Mouse (Mus musculus) liver, postnatal 0 days (tissue): Measurements from ENCODE around the gene Wnt7a. TPM values are rescaled to one million over a fixed set of nuclear protein-coding genes. Genes with fewer than 3 reads are reported as not detected.

Source experiments
- ATAC-seq: fragments of 200-750 bp; cut with Nextera tagmentation; 2 replicates; pipeline ENCODE4 v1.8.0; 2017; ENCODE audit warnings: mild to moderate bottlenecking, moderate library complexity
- DNase-seq: peaks from one replicate; pipeline ENCODE4 v3.0.0-alpha.2; 2016
- H3K27ac ChIP-seq: fragments of 300-500 bp; sonication (generic); 2 replicates; pipeline ENCODE4 v1.5.1; 2014; ENCODE audit warnings: antibody characterized with exemption, moderate library complexity, mild to moderate bottlenecking, low read depth
- H3K27me3 ChIP-seq: fragments of 300-500 bp; sonication (generic); 2 replicates; pipeline ENCODE4 v1.6.1; 2014; ENCODE audit warnings: low read length, control low read depth, mixed read lengths; ENCODE audit not compliant: insufficient read depth
- H3K36me3 ChIP-seq: fragments of 300-500 bp; sonication (generic); replicated peaks from 2 replicates; pipeline ENCODE4 v1.6.1; 2014; ENCODE audit warnings: mild to moderate bottlenecking, control low read depth, low read length, moderate library complexity, mixed read lengths; ENCODE audit not compliant: insufficient read depth
- H3K4me1 ChIP-seq: fragments of 300-500 bp; sonication (generic); 2 replicates; pipeline ENCODE4 v1.6.1; 2014; ENCODE audit warnings: antibody characterized with exemption, mild to moderate bottlenecking, control low read depth; ENCODE audit not compliant: insufficient read depth
- H3K4me2 ChIP-seq: fragments of 300-500 bp; sonication (generic); 2 replicates; pipeline ENCODE4 v1.6.1; 2014; ENCODE audit warnings: low read depth, mild to moderate bottlenecking, low read length, moderate library complexity, mixed read lengths
- H3K4me3 ChIP-seq: fragments of 300-500 bp; sonication (generic); 2 replicates; pipeline ENCODE4 v1.5.1; 2014; ENCODE audit warnings: low read depth, low read length
- H3K9ac ChIP-seq: fragments of 300-500 bp; sonication (generic); replicated peaks from 2 replicates; pipeline ENCODE4 v1.6.1; 2014; ENCODE audit warnings: mild to moderate bottlenecking, moderate library complexity
- H3K9me3 ChIP-seq: fragments of 300-500 bp; sonication (generic); 2 replicates; pipeline ENCODE4 v1.6.1; 2016; ENCODE audit warnings: mild to moderate bottlenecking, control low read depth, low read length, mixed read lengths
- CTCF ChIP-seq: sonication (generic); IDR thresholded peaks from 2 replicates; pipeline ENCODE4 v1.5.1; 2016; ENCODE audit warnings: antibody characterized with exemption, low read depth
- EP300 ChIP-seq: IDR thresholded peaks from 2 replicates; pipeline ENCODE4 v1.6.1; 2016; ENCODE audit warnings: antibody characterized with exemption, low read depth, mild to moderate bottlenecking
- WGBS: fragments of 180-500 bp; shearing (Covaris S2); extraction: QIAGEN DNeasy Blood & Tissue Kit; methylation state at CpG from one replicate; pipeline ENCODE4 v1.1.7; 2014; ENCODE audit not compliant: insufficient replicate concordance; 5-methylcytosine and 5-hydroxymethylcytosine counted together
- polyA plus RNA-seq: library from polyadenylated mRNA; unstranded; fragments of >200 nt; fragmentation: Nextera tagmentation; extraction: Ambion mirVana; gene quantifications from 2 replicates; pipeline ENCODE4 v1.2.1, GENCODE M21; 2015

Gene Wnt7a
- polyA plus RNA-seq, 1 experiment from 2014 or later = 0.04 TPM

DNA sequence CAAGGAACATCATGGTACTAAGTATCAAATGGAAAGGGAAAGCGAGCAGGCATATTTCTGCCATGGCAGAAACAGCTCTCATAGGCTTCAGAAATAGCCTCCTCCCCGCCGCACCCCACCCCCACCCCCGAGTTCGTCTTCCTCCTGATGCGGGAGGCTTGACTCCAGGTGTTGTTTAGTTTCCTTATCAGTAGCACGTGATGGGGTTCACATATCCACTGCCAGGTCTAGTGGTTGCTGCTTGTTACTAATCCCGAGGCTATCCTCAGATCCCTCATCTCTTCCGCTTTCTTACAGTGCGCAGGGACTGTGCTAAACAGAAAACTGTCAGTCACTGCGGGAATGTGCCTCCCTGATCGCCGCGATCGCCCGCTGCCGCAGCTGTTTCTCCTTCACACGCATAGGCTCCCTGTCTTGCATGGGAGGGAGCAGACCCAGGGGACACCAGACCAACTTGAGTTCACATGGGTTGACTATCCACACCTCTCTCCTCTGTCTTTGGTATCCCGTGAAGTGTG lies 30.0 kb upstream of the Wnt7a start:
- peak overlapping the region; percentile 67 for H3K4me3 ChIP-seq
- WGBS = 2% methylated on average over 19 of the region's 19 CpGs
- no peak for TF ChIP-seq EP300
- TF ChIP-seq CTCF = no peak
- peaks cover 11% of the 10 kb centered on the region; the same call in 1 of the 2 replicates for H3K27me3 ChIP-seq
- peaks cover 4% of the 10 kb centered on the region for H3K4me1 ChIP-seq
- H3K4me2 ChIP-seq = peak overlapping the region; percentile 82
- peak; percentile 76 for ATAC-seq
- H3K36me3 ChIP-seq = no peaks in the 10 kb centered on the region
- no peak for DNase-seq
- H3K27ac ChIP-seq = peak overlapping the region; percentile 75
- peak overlapping the region; percentile 73 for H3K9ac ChIP-seq
- H3K9me3 ChIP-seq = no peaks in the 10 kb centered on the region

DNA sequence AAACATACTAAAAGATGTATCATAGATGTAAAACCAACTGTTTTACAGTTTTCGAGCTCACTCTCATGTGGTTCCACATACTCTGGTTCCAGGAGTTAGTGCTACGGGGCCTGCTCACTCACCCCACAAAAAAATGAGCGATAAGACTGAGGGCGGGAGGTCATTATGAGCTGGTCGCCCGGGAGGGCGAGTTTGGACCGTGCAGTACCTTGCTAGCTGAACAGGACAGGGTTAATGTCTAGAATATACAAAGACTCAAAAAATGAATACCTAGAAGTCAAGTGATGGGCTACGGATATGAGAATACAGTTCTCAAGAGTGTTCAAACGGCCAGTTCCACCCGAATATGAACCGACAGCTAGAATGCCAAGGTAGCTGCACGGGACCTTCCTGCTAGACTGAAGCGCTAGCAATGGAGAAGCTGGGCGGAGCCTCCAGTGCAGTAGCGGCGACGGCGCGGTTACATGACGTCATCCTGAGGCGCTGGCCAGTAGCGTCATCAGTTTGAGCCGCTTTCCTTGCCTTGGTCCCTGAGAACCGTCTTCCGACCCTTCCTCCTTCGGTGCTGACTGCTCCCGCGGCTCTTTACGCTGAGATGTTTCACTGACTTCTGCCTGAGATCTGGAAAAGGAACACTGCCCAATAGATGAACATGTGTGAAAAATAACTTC lies 29.4 kb upstream of the Wnt7a start:
- peak overlapping the region; percentile 67 for H3K4me3 ChIP-seq
- no peaks in the 10 kb centered on the region for H3K9me3 ChIP-seq
- no peaks in the 10 kb centered on the region for H3K36me3 ChIP-seq
- peak overlapping the region; percentile 75 for H3K27ac ChIP-seq
- no peak for TF ChIP-seq CTCF
- peak overlapping the region; percentile 73 for H3K9ac ChIP-seq
- peak overlapping the region; percentile 82 for H3K4me2 ChIP-seq
- WGBS = 3% methylated on average over 30 of the region's 30 CpGs
- ATAC-seq (peak; percentile 98), DNase-seq (peak; percentile 95)
- peaks cover 4% of the 10 kb centered on the region for H3K4me1 ChIP-seq
- H3K27me3 ChIP-seq = peaks cover 11% of the 10 kb centered on the region; the same call in 1 of the 2 replicates

DNA sequence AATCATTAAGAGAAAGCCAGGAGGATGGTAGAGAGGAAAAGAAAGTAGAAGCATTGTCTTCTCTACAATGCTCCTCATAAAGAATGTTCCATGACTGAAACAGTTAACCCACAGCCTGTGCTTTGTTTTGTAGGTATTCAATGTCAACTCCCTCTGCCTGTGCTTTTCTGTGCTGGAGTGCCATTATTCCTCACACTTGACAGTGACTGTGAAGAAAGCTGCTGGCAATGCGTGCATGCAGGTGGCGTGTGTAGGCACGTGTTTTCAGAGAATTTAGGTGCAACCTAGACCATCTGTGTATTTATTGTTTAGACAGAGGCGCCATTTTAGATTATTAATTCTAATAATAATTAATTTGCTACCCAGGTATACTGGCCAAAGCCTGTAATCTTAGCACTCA lies 13.0 kb upstream of the Wnt7a start:
- Histone ChIP-seq H3K27me3 (no peaks in the 10 kb centered on the region), H3K9me3 (no peaks in the 10 kb centered on the region), H3K4me1 (no peaks in the 10 kb centered on the region), H3K4me3 (no peak overlapping the region), H3K36me3 (no peaks in the 10 kb centered on the region), H3K9ac (no peak overlapping the region), H3K4me2 (no peak overlapping the region), H3K27ac (no peak overlapping the region)
- TF ChIP-seq EP300 = no peak
- TF ChIP-seq CTCF = no peak
- DNase-seq (no peak), ATAC-seq (no peak)
- 66% methylated on average over 4 of the region's 4 CpGs for WGBS

DNA sequence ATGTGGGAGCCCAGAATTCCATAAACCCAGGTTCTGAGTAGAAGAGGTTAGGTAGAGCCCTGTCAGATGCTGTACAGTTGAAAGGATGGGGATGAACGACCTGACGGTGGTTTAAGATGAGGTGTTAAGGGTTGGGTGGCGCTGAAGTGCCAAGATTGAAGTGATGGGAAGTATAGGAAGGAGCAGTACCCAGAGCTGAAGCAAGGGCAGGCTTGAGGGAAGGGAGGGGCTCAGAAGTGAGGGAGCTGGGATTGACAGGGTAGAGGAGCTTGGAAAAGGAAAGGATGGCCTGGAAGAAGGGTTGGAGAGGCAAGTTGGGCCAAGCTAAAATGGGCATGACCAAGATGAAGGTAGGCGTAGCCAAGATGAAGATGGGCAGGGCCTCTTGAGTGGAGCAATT lies 10.5 kb upstream of the Wnt7a start:
- Histone ChIP-seq H3K4me1 (no peaks in the 10 kb centered on the region), H3K4me3 (no peak overlapping the region), H3K36me3 (no peaks in the 10 kb centered on the region), H3K9me3 (no peaks in the 10 kb centered on the region), H3K27me3 (no peaks in the 10 kb centered on the region), H3K9ac (no peak overlapping the region), H3K4me2 (no peak overlapping the region), H3K27ac (no peak overlapping the region)
- TF ChIP-seq EP300 (no peak), CTCF (no peak)
- DNase-seq (no peak), ATAC-seq (no peak)
- WGBS = 60% methylated on average over 4 of the region's 4 CpGs

DNA sequence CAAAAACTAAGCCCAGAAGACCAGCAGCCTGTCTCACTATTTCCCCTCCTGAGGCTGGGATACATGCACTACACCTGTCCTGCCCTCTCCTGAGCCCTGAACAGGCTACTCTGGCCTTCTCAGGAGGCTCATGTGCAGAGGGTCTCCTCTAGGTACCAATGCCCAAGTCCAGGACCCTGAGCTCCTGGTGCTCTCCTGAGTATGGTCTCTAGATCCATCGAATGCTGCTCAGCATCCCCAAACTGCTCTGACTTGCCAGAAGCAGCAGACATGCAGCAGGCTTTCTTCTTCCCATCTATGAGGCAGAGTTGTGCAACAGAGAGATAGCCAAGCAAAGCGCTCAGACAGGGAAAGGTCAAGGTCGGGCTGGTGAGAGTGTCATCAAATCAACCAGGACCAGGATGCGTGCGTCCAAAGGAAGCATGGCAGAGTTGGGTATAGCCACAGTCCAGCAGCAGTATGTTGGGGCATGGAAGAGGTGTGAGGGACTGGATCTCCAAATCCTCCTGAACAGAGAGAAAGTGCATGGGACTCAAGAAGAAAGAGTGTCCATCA lies 6.2 kb upstream of the Wnt7a start:
- H3K4me1 ChIP-seq = no peaks in the 10 kb centered on the region
- no peak overlapping the region for H3K4me3 ChIP-seq
- ATAC-seq (no peak), DNase-seq (no peak)
- TF ChIP-seq CTCF (no peak), EP300 (no peak)
- H3K9me3 ChIP-seq = no peaks in the 10 kb centered on the region
- H3K4me2 ChIP-seq = no peak overlapping the region
- peaks cover 14% of the 10 kb centered on the region; the same call in 1 of the 2 replicates for H3K27me3 ChIP-seq
- no peak overlapping the region for H3K27ac ChIP-seq
- no peak overlapping the region for H3K9ac ChIP-seq
- no peaks in the 10 kb centered on the region for H3K36me3 ChIP-seq
- 62% methylated on average over 5 of the region's 5 CpGs for WGBS

DNA sequence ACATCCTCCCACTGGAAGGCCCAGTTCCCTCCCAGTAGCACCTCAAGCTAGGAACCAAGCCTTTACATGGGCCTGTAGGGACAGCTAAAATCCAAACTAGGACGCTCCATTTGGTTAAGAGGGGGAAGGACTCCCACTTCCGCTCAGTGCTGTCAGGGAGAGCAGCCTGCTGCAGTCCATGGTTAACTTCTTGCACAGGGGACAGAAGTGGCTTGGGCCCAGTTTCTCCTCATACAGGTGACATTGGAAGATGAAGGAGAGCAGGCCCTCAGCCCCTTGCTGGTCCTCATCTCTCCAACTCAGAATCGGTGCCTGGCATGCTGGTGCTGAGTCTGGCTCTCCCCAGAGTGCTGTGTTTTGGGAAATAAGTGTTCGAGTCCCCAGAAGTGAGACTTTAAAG lies 5.0 kb upstream of the Wnt7a start:
- ATAC-seq (no peak), DNase-seq (no peak)
- H3K4me2 ChIP-seq = no peak overlapping the region
- H3K9me3 ChIP-seq = no peaks in the 10 kb centered on the region
- H3K9ac ChIP-seq = no peak overlapping the region
- H3K27ac ChIP-seq = no peak overlapping the region
- H3K4me3 ChIP-seq = no peak overlapping the region
- TF ChIP-seq EP300 (no peak), CTCF (no peak)
- H3K4me1 ChIP-seq = peaks cover 2% of the 10 kb centered on the region; the same call in 1 of the 2 replicates
- no peaks in the 10 kb centered on the region for H3K36me3 ChIP-seq
- H3K27me3 ChIP-seq = peaks cover 26% of the 10 kb centered on the region
- WGBS = 75% methylated on average over 4 of the region's 4 CpGs
